8 mouse cellular contexts compared by ENCODE assay signal in the genomic region with DNA sequence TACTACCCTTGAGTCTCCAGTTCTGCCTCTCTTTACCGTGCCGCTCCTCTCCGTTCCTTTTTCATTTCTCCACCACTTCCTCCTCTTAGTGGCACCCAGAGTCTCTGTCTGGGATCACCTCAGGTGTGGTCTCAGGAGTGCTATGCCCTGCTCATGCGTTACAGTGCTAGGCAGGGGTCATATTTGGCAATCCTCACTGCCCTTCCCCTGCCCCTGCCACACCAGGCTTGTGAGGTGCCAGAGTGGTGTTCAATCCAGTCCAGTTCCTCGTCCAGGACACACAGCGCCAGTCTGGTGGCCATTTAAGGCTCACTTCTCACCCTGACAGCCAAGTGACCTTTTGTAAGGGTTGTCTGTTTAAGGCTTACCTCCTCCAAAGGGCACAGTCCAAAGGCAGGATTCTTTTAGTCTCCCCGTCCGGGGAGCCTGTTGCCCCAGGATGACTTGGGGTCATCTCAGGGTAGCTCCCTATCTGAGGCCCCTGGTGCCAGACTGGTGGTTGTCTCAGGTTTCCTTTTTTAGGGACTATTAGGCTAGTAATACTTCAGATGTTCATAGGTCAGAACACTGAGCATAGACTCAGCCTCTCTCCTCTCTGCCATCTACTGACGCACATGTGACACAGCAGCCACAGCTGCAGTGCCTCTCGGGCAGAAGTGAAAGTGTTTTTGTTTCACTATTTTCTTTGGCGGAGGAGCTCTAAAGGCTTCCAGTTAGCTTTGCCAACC. TPM values are rescaled to one million over a fixed set of nuclear protein-coding genes. Genes with fewer than 3 reads are reported as not detected.
DNase-seq lines count a peak whose midpoint lies in the region; ATAC-seq lines count a peak whose summit lies in the region.

No protein-coding gene starts in this region.

- H3K4me1 ChIP-seq in embryonic facial prominence, embryonic 15.5 days = no peaks in the 10 kb centered on the region
- H3K4me1 ChIP-seq in liver, embryonic 16.5 days (ENCODE audit: control insufficient read depth, low read depth, low read length) = no peaks in the 10 kb centered on the region

- intact Hi-C loops in heart, postnatal 36 days (cut with DNase I) = loop anchor here (2.0 kb wide), 1 partner anchor 174 kb away; no protein-coding TSS in a partner anchor

- peak overlapping the region; percentile 28 for H3K4me3 ChIP-seq in embryonic facial prominence, embryonic 15.5 days (replicated peaks)
- peak overlapping the region; percentile 19 for H3K4me3 ChIP-seq in liver, embryonic 16.5 days (ENCODE audit: low read depth, low read length)

- no peak overlapping the region for H3K27ac ChIP-seq in embryonic facial prominence, embryonic 15.5 days (replicated peaks)
- H3K27ac ChIP-seq in liver, embryonic 16.5 days (ENCODE audit: low read length) = no peak overlapping the region

- no peaks in the 10 kb centered on the region for H3K36me3 ChIP-seq in embryonic facial prominence, embryonic 15.5 days
- no peaks in the 10 kb centered on the region for H3K36me3 ChIP-seq in liver, embryonic 16.5 days (ENCODE audit: control insufficient read depth, insufficient read depth)

- peak; percentile 85 for DNase-seq in A20 (ENCODE audit: low read depth, low spot score)
- DNase-seq in MN1 (ENCODE audit: low spot score) = peak; percentile 10
- peak; percentile 5 to 9 for DNase-seq in heart, postnatal 36 days
- peak; percentile 26 to 41 for DNase-seq in kidney, postnatal 4 days
- DNase-seq in retina, adult 2 months (ENCODE audit: low read depth, low spot score) = peak; percentile 2
- DNase-seq in T-cell, adult 2 months (ENCODE audit: low spot score) = no peak

- WGBS in embryonic facial prominence, embryonic 15.5 days = 61% methylated on average over 11 of the region's 11 CpGs
- 55% methylated on average over 11 of the region's 11 CpGs for WGBS in liver, embryonic 16.5 days (ENCODE audit: insufficient replicate concordance)

- H3K4me2 ChIP-seq in embryonic facial prominence, embryonic 15.5 days (replicated peaks) = peak overlapping the region; percentile 26; the same call in 1 of the 2 replicates
- 0 out of 2 replicates have a peak overlapping the region, but pooled peaks have one; percentile 18 for H3K4me2 ChIP-seq in liver, embryonic 16.5 days (ENCODE audit: low read depth, low read length)

- no peaks in the 10 kb centered on the region for H3K27me3 ChIP-seq in embryonic facial prominence, embryonic 15.5 days
- H3K27me3 ChIP-seq in liver, embryonic 16.5 days (ENCODE audit: control insufficient read depth, insufficient read depth, low read depth, low read length) = no peaks in the 10 kb centered on the region

- ATAC-seq in embryonic facial prominence, embryonic 15.5 days (ENCODE audit: insufficient number of reproducible peaks, low FRiP score, low TSS enrichment, low read depth) = no peak; the same call in 1 of the 2 replicates
- ATAC-seq in liver, embryonic 16.5 days (ENCODE audit: low read depth) = no peak

- no peaks in the 10 kb centered on the region for H3K9me3 ChIP-seq in embryonic facial prominence, embryonic 15.5 days (replicated peaks)
- no peaks in the 10 kb centered on the region for H3K9me3 ChIP-seq in liver, embryonic 16.5 days (replicated peaks; ENCODE audit: control insufficient read depth, low read length)

- no peak overlapping the region for H3K9ac ChIP-seq in embryonic facial prominence, embryonic 15.5 days
- no peak overlapping the region for H3K9ac ChIP-seq in liver, embryonic 16.5 days (ENCODE audit: low read depth, low read length)

RNA-seq across cellular contexts. Expression of gene Hyal5, which starts 36.5 kb away (rescaled TPM):
- not detected in 2 replicates for polyA plus RNA-seq in embryonic facial prominence, embryonic 15.5 days (2015; fragmentation: Nextera tagmentation; extraction: Ambion mirVana)
- total RNA-seq in heart, postnatal 36 days (2021) = not detected
- 0.11 TPM in 1 of 2 replicates, not detected in the other for polyA plus RNA-seq in liver, embryonic 16.5 days (2015; fragmentation: Nextera tagmentation; extraction: Ambion mirVana)
